Mouse (Mus musculus) thymus, postnatal 0 days (tissue): Measurements from ENCODE around the gene Celf2. TPM values are rescaled to one million over a fixed set of nuclear protein-coding genes. Genes with fewer than 3 reads are reported as not detected.

ENCODE experiments used
- DNase-seq: peaks from one replicate; pipeline ENCODE4 v3.0.0-alpha.2; 2015; ENCODE audit warnings: low spot score
- polyA plus RNA-seq: library from polyadenylated mRNA; unstranded; fragments of >200 nt; fragmentation: Nextera tagmentation; extraction: Ambion mirVana; gene quantifications from 2 replicates; pipeline ENCODE4 v1.2.1, GENCODE M21; 2015

The Celf2 gene
- polyA plus RNA-seq, 1 experiment from 2014 or later: 184 TPM

DNA sequence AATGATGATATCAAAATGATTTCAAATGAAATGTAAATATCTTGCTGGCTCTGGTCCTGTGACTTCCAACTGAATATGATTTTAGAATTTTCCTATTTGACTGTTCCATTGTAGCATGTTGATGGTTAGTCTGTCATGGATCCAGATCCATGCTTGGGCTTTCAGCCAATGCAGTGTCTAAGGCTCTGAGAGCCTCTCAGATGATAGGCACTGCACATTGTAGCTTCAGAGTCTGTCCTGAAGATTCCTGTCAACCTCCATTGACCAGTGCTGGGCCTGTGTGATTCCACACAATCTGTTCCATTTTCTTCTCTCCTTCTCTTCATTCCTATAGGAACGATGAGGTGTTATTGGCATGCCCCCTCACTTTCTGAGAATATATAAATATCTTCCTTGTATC, 478.0 kb downstream of the Celf2 start:
- DNase-seq: no peak

DNA sequence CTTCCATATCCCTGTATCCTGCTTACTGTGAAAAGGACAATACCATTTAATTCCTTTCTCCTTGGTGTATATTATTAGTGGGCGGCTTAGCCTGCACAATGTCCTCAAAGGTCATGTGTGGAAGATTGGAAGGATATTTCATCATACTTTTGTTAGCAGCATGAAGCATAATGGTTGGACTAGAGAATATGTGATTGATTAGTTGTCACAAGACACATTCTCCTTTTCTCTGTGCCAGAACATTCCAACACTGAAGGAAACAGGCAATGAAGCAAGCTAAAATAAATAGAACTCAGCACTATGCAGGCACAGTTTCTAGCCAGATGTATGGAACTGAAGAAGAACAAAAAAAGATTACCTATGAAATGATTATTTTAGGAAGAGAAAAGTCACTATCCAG, 482.6 kb downstream of the Celf2 start:
- no peak for DNase-seq

DNA sequence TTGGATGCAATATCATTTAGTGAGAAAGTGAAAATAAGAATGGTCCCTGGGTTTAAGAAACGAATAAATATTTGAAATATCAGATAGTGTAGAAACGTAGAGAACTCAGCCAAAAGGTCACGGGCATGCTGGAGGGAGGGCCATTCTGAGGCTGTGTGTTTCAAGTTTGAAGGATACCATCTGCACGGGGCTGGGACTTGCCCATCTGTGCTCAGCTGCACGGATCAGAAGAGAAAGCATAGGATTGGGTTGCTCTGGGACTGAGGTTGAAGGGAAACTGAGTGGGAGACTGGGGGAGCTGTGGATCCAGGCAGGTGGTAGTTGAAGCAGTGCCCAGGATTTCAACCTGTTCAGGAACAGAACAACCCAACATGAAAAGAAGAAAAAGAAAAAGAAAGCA, 483.8 kb downstream of the Celf2 start:
- no peak for DNase-seq

DNA sequence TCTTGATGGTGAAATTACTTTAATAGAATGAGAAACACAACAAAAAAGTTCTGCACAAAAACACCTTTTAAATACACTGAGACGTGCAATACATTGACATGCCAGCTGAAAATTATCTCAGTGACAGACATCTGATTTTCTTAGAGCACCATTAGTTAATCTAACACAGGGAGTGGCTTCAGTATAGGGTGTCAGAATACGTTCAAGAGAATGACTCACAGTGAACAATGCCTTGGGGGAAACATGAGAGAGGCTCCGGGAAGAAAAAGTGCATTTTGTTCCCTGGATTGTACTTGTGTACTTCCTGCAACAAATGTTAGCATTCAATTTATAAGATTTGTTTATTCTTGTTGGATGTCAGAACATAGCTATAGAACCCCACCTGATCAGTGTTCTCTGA, 487.2 kb downstream of the Celf2 start:
- DNase-seq: no peak

DNA sequence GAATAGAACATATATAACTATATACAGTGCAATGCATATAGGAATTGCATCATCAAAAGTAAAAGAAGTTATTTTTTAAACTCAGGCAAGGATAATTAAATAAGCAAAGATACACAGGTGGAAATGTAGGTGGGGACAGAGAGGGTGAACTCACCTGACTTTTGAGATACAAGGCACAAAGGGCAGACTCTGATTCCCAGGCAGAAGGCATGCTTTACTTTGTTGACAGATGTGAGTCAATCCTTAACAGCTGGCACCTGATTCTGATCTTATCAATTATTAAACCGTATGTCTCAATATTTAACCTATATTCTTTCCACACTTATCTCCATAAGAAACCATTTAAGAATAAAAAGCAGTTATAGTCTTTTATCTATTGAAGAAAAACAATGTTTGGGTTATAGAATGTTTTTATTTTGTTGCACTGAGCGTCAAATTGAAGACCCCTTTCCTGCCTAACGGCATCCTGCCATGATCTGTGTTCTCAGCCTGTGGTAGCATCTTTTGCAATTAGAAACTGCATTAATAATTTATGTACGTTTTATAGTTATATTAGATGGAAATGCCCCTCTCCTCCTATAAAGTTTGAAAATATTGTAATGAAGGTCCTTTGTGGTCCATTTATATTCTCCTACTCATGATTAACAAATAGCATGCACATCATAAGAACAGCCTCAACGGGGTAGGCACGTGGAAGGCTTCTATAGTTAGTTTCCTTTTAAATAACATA, 491.8 kb downstream of the Celf2 start:
- DNase-seq: no peak

DNA sequence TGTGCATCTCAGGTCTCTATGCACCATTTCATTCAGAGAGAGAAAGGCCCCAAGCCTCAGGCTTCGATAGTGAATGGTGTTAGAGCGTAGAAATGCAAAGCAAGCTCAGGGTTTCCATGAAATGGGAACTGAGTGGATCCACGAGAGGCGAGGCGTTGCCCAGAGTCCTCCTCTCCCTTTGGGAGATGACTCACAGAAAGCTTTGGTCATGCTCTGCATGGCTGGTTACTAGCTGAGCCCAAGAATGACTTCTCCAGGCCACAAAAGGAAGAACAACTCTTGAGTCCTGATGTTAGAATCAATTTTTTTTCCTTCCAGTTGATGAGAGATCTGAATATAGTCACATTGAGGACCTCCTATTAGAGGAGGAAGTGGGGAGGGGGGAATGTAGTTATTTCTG, 496.2 kb downstream of the Celf2 start:
- no peak for DNase-seq

DNA sequence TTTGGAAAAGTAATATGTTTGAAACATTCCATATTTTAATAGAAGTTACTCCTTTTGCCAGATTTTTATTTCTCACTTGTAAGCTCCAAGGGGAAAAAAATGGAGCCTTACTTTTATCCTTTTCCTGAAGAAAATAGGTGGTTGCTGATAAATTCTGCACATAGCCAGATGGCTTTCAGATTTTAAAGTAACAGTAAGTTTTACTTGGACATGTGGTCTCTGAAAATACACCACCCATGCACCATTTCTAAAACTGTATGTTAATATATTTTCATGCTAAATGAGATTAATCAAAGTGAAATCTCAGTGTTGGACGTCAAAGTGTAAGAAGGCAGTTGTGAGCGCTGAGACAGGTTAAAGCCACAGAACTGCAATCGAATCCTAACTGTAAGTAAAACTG, 502.5 kb downstream of the Celf2 start:
- no peak for DNase-seq

DNA sequence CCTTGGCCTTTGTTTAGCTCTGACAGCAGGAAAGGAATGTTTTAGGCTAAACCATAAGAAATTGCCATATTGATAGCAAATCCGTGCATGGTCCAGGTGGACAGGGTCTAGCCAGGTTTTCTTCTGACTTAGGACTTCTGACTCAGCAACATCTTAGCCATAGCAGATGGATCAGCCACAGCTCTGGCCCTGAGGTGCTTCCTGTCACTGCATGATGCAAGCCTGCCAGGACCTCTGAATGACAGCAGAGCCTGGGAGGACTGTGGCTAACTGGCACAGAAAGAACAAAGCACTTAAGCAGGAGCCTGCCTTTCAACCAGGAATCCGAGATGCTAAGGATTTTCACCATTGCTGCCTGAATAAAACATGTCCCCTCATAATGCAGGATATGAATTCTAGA, 507.4 kb downstream of the Celf2 start:
- DNase-seq: no peak

DNA sequence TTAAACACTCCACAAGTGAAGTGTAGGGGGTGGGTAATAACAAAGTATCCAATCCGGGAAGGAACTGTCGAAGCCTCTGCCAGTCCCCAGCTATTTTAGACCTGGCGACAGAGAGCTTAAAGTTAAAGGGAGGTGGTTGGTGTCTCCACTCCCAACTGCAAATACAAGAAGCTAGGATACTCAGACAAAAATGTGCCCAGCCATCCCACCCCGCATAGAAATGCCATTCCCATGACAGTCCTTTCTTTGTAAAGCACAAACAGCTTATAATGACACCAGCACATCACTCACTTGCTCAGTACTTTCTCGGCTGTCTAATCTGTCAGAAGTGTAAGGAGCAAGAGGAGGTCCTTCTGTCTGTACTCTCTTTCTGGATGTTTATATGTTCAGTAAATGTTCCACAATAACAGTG, 518.3 kb downstream of the Celf2 start:
- no peak for DNase-seq

DNA sequence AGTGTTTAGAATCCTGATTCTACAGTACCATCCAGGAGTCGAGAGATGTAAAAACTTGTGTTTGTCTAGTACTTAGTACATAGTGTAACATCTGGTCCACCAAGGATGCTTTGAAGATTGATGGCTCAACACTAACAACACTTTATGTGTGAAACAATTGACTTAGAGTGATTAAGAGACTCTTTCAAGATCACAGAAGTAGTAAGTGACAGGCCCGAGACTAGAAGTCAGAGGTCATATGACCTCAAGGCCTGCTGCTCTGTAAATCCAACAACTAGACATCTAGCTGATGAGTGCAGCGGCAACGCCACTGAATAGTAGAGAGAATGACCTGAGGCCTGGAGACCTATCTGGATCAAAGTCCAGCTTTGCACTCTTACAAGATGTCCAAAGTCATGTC, 523.7 kb downstream of the Celf2 start:
- DNase-seq: no peak

DNA sequence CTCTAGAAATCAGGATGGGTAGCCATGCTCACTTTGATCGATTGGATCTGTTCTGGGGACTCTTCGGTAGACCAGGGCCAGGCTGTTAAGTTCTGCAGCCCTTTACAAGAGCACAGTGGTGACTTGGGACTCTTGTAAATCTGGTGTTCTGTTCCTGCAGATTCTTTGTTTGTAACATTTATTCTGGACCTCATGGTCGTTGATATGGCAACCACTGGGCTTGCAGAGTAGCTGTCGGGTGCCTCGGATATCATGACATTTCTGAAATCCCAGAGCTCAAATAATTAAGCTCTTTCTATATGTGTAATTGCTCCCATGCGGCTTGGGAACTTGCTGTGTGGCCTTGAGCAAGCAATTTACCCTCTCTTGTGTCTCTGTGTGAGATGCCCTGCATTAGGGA, 525.5 kb downstream of the Celf2 start:
- no peak for DNase-seq

DNA sequence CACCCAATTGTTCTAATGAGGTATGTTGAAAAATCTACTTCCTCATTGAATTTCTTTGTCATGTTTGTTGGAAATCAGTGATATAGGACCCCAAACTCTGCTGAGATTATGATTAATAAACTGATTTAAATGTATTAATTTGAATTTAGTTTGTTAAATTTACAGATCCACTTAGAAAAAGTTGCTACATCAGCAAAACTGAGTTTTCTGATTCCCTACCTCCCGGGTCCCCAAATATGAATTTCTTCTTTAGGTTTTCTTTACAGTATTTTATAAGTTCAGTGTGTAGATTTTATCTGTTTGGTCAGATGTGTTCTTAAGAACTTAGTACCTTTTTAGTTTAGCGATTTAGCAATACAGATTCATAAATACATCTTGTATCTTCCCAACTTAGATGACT, 533.1 kb downstream of the Celf2 start:
- DNase-seq: no peak

DNA sequence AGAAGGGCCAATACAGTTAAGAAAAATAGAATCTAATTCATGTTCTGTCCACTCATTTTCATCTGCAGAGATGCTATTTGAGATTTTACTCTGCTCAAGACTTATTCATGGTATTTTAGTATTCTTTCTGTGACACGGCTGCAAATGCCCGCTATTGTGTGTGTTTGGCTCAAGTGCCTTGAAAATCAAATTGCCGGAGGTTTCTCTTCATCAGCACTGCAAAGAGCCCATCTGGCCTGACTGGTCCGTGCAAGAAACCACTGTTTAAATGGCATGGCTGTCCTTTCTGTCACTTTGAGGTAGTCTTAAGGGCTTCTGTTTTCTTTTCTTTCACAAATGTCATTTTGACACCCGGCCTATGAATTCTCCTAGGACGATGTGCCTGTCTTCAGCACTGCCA, 540.1 kb downstream of the Celf2 start:
- DNase-seq: no peak

DNA sequence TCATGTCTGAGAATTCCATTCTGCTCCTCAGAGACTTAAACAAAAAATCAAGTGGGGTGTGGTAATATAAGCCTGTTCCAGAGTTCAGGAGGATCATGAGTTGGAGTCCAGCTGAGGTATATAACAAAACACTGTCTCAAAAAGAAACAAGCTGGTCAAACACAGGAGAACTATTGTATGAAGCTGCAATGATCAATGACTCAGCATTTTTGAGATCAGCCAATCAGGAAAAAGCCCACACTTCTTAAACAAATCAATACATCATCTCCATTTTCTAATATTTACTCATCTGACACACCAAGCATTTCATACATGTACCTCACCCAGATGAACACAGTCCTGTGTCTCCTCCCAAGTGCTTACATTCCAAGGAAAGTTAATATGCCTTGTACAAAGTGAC, 544.1 kb downstream of the Celf2 start:
- DNase-seq: no peak

DNA sequence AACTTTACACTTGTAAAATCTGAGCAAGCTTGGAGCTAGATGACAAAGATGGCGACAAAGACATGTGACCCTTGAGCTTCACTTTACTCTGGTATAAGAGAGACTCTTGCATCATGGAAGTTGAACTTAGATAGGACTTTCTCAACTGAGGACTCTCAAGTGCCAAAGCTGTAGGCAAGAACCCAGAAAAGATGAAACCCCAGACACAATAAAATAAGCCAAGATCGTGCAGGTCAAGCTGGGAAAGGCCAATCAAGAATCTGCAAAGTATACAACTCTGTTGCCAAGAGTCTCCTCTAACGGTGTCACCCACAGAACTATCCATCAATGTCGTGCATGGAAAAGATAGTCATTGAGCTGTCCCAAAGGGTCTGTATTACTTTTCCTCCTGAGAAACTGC, 558.7 kb downstream of the Celf2 start:
- no peak for DNase-seq

DNA sequence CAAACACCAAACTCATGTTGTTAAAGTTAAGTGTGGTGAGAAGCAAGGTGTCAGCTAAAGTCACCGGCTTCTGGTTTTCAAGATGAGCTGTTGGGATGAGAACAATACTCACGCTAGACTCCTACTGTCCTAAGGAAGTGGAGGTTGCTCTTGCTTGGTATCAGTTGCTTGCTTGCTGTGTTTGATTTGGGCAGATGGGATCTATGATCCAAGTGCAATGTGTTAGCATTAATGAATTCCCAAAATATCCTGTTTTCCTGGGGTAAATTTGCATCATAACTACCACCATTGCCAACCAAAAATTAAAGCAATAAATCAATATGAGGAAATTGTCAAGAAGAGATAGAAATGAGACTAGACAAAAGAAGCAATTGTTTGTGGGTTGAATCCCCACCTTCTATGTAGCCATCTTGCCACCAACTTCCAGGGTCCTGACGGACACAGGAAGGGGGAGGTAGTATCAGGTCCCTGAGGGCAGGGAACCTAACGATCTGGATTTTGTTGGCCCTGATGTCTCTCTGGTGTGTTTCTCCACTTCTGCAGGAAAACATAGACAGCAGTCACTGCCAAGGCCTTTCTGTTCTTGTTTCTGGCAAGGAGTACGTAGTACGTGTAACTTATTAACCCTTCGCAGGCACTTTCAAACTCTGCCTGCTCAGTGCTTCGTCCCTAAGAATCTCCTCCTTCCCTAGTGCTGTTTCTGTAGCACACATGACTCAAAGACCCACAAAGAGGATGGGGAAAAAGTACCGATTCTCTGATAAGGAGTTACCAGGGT, 563.5 kb downstream of the Celf2 start:
- no peak for DNase-seq

DNA sequence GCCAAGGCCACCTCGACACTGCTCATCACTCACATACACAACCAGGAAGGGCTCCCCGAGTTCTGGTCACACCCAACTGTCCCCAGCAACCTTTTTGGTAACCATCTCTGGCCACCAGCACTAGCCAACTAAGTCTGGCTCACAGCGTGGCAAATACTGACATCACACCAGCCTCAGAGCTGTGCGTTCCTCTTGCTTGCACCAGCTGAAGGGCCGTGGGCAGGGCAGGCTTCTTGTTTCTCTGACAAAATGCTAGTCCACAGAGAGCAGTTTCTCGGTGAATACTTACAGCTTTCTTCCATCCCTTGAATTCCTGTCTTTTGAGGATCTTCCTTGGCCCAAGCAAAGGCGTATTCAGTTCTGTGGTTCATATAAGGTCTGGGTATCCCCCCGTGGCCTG, 565.7 kb downstream of the Celf2 start:
- no peak for DNase-seq

DNA sequence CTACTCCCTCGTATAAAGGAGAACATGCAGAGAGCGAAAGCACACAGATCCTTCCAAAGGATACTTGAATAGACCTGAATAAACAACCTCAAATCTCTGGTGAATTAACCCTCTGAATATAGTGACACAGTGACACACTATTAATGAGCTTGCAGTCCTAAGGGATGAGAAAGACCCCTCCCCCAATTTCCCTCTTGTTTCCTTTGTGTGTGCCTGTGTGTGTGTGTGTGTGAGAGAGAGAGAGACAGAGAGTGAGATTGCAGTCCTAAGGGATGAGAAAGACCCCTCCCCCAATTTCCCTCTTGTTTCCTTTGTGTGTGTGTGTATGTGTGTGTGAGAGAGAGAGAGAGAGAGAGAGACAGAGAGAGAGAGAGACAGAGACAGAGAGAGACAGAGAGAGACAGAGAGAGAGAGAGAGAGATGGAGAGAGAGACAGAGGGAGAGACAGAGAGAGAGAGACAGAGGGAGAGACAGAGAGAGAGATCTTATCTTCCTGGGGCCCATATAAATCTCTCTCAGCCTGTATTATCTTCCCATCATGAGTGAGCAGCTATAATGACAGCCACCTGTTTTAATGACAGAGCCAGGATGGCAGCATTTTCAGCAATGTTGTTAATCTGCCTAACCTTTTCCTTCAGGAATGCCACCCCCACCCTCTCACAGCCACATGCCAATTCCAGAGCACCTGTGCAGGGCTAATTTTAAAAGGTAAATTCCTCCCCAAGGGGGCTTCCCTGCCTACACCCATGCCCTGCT, 566.5 kb downstream of the Celf2 start:
- no peak for DNase-seq

DNA sequence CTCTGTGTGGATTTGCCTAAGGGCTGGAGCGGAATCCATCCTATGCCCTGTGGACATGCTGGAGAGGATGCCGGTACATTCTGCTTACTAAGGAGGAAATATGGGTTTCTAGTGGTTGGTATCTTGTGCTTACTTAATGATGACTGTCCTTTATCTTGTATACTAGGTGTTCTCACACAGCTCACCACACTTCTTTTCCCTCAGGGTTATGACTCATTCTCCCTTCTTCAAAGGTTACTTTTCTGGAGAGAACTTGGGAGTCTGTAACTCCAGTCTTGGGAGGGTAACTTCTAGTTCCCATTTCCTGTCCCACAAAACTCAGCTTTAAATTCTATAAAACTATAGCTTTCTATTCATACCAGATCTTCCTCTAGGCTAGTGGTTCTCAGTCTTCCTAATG, 570.2 kb downstream of the Celf2 start:
- no peak for DNase-seq

DNA sequence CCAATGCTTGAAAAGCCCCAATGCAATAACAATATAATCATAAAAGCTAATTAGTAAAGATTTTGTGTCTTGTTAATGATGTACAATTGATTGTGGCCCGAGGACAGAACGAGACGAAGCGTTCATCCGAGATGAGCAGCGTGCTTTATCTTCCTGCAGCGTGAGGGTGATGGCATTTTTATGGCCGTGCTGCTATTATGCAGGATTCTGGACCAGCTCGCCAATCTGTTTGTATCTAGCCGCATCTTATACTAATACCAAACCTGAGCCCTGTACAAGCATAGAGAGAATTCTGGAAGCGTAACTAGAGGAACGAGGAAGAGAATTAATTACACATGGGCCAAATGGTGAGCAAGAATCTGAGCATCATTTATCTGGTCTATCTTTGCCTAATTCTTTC, 576.2 kb downstream of the Celf2 start:
- no peak for DNase-seq

DNA sequence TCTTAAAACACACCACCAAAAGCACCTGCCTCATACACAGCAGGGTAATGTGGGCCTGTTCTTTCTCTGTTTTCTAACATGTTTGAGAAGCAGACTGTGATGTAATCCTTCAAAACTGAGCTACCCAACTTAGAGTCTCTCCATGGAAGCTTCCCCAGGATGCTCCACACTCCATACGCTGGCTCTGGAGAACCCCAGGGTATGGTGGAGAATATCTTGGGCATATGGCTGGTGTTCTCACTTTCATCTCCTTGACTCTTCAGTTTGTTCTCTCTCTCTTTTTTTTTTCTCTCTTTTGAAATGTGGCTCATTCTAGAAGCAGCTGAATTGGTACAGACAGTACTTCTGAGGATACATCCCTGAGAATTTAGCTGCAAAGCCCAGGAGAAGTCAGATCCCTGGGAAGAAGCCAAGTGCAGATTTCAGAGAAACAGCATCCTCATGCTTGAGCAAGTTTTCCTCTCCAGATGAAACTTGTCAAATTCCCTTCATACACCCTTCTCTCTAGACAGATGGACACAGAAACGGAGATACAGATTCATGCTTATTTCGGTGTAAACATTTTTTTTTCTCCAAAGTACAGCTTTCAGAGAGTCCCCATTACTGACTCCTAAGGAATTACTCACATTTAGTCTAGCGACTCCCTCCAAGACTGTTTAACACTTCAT, 581.5 kb downstream of the Celf2 start:
- DNase-seq: no peak

DNA sequence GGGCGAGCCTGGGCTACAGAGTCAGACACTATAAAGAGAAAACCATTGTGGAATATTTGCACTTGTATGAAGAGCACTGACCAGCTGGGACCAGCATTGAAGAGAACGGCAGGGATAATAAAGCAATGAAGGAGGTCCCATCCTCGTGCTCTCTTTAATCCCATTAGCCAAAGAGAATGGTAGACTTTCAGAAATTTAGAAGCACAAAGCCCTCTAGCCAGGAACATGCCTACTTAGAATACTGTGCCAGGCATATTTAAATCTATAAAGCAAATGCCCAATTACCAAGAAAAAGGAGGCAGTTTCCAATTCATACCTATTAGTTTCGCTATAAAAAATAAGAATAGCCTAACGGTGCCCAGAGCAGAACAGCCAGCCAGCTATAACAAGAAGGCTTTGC, 583.9 kb downstream of the Celf2 start:
- no peak for DNase-seq
